Mouse (Mus musculus): Measurements from ENCODE around the gene Lasp1. TPM values are rescaled to one million over a fixed set of nuclear protein-coding genes. Genes with fewer than 3 reads are reported as not detected.

Lasp1 gene
- polyA plus RNA-seq, 1 experiment from 2014 or later, result 30.0 TPM

GRCm38 (mm10) chr11:97799994-97800690 is 1.3 kb downstream of the Lasp1 start:
- ATAC-seq (replicated peaks; ENCODE audit: insufficient number of reproducible peaks, low FRiP score, low TSS enrichment), result peak; percentile 56; the same call in 1 of the 2 replicates
- peak overlapping the region; percentile 79 for H3K9ac ChIP-seq (ENCODE audit: low read depth, low read length)
- H3K4me2 ChIP-seq, result peak overlapping the region; percentile 91
- H3K27me3 ChIP-seq (ENCODE audit: control insufficient read depth, insufficient read depth, low read length), result no peaks in the 10 kb centered on the region
- no peaks in the 10 kb centered on the region; the same call in 1 of the 2 replicates for H3K36me3 ChIP-seq (ENCODE audit: control insufficient read depth, insufficient read depth, low read length)
- H3K27ac ChIP-seq (ENCODE audit: low read depth, low read length), result peak overlapping the region; percentile 93
- no peaks in the 10 kb centered on the region for H3K9me3 ChIP-seq (replicated peaks; ENCODE audit: control insufficient read depth, low read length)
- H3K4me3 ChIP-seq (ENCODE audit: low read depth, low read length), result peak overlapping the region; percentile 82
- H3K4me1 ChIP-seq (ENCODE audit: control insufficient read depth, insufficient read depth, low read length), result peaks cover 38% of the 10 kb centered on the region
- WGBS (ENCODE audit: insufficient replicate concordance), result under 1% methylated on average over 30 of the region's 43 CpGs

GRCm38 (mm10) chr11:97800691-97801408 is 2.0 kb downstream of the Lasp1 start:
- Histone ChIP-seq H3K36me3 (ENCODE audit: control insufficient read depth, insufficient read depth, low read length) (no peaks in the 10 kb centered on the region; the same call in 1 of the 2 replicates), H3K27ac (ENCODE audit: low read depth, low read length) (peak overlapping the region; percentile 93), H3K9ac (ENCODE audit: low read depth, low read length) (peak overlapping the region; percentile 79), H3K27me3 (ENCODE audit: control insufficient read depth, insufficient read depth, low read length) (no peaks in the 10 kb centered on the region), H3K4me1 (ENCODE audit: control insufficient read depth, insufficient read depth, low read length) (peaks cover 45% of the 10 kb centered on the region), H3K4me2 (peak overlapping the region; percentile 91), H3K4me3 (ENCODE audit: low read depth, low read length) (peak overlapping the region; percentile 82), H3K9me3 (replicated peaks; ENCODE audit: control insufficient read depth, low read length) (no peaks in the 10 kb centered on the region)
- WGBS (ENCODE audit: insufficient replicate concordance), result 7% methylated on average over 17 of the region's 17 CpGs
- ATAC-seq (replicated peaks; ENCODE audit: insufficient number of reproducible peaks, low FRiP score, low TSS enrichment), result no peak

DNA sequence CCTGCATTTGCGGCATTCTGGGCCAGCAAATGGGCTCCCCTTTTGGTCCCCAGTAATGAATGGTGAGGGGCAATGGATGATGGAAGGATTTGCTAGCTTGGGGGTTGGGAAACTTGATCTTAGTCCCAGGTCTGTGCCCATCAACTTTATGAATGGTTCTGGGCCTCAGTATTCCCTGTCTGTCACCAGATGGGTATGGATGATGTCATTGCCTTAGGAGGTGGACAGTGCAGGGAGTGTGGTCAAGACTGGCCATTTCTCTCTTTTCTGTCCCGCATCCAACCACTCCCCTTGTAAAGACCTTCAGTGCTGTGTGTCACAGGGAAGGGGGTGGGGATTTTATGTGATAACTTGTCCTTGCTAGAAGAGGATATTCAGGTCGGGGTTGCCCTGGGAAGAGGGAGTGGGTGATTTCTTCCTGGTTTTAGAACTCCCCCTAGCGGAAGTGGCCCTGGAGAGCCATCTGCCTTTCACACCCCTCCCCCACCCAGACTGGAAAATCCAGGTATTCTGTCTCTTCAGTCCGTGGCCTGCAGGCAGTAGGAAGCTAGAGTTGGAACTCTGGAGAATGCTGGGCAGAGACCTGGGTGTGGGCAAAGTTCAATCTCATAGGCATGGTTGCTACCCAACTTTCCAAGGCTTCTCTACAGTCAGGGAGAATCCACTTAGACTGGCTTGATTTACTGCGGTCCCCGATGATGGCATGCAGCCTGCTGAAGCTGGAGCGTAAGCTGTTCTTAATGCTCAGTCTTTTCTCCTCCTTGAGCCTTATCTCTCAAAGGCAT is 2.8 kb downstream of the Lasp1 start:
- peak overlapping the region; percentile 91 for H3K4me2 ChIP-seq
- peaks cover 52% of the 10 kb centered on the region for H3K4me1 ChIP-seq (ENCODE audit: control insufficient read depth, insufficient read depth, low read length)
- no peaks in the 10 kb centered on the region for H3K27me3 ChIP-seq (ENCODE audit: control insufficient read depth, insufficient read depth, low read length)
- peak overlapping the region; percentile 82 for H3K4me3 ChIP-seq (ENCODE audit: low read depth, low read length)
- H3K9me3 ChIP-seq (replicated peaks; ENCODE audit: control insufficient read depth, low read length), result no peaks in the 10 kb centered on the region
- WGBS (ENCODE audit: insufficient replicate concordance), result 22% methylated on average over 8 of the region's 8 CpGs
- no peaks in the 10 kb centered on the region; the same call in 1 of the 2 replicates for H3K36me3 ChIP-seq (ENCODE audit: control insufficient read depth, insufficient read depth, low read length)
- ATAC-seq (replicated peaks; ENCODE audit: insufficient number of reproducible peaks, low FRiP score, low TSS enrichment), result no peak
- peak overlapping the region; percentile 79 for H3K9ac ChIP-seq (ENCODE audit: low read depth, low read length)
- H3K27ac ChIP-seq (ENCODE audit: low read depth, low read length), result peak overlapping the region; percentile 93

DNA sequence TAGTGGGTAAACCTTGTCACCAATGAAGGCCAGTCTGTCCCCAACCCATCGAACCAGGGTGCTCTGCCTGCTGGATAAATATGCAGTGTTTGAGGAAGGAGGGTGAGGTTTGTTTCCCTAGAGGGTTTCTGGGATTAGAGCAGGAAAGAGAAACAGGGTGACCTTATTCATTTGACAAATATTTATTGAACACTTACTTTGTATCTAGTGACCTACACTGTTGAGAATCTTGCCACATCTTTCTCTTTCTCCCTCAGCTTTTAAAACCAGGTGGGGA is 3.3 kb downstream of the Lasp1 start:
- Histone ChIP-seq H3K36me3 (ENCODE audit: control insufficient read depth, insufficient read depth, low read length) (peaks cover 3% of the 10 kb centered on the region; the same call in 1 of the 2 replicates), H3K4me3 (ENCODE audit: low read depth, low read length) (no peak overlapping the region), H3K4me2 (peak overlapping the region; percentile 91; the same call in 1 of the 2 replicates), H3K9ac (ENCODE audit: low read depth, low read length) (0 out of 2 replicates have a peak overlapping the region, but pooled peaks have one; percentile 0), H3K27me3 (ENCODE audit: control insufficient read depth, insufficient read depth, low read length) (no peaks in the 10 kb centered on the region), H3K4me1 (ENCODE audit: control insufficient read depth, insufficient read depth, low read length) (peaks cover 57% of the 10 kb centered on the region), H3K9me3 (replicated peaks; ENCODE audit: control insufficient read depth, low read length) (no peaks in the 10 kb centered on the region), H3K27ac (ENCODE audit: low read depth, low read length) (peak overlapping the region; percentile 7; the same call in 1 of the 2 replicates)
- ATAC-seq (replicated peaks; ENCODE audit: insufficient number of reproducible peaks, low FRiP score, low TSS enrichment), result no peak
- WGBS (ENCODE audit: insufficient replicate concordance), result 23% methylated on average over 1 of the region's 1 CpGs

- Histone ChIP-seq H3K4me1 (ENCODE audit: control insufficient read depth, insufficient read depth, low read length) (peaks cover 60% of the 10 kb centered on the region), H3K9me3 (replicated peaks; ENCODE audit: control insufficient read depth, low read length) (no peaks in the 10 kb centered on the region), H3K4me3 (ENCODE audit: low read depth, low read length) (no peak overlapping the region), H3K27me3 (ENCODE audit: control insufficient read depth, insufficient read depth, low read length) (no peaks in the 10 kb centered on the region), H3K9ac (ENCODE audit: low read depth, low read length) (0 out of 2 replicates have a peak overlapping the region, but pooled peaks have one; percentile 0), H3K27ac (ENCODE audit: low read depth, low read length) (no peak overlapping the region), H3K36me3 (ENCODE audit: control insufficient read depth, insufficient read depth, low read length) (peaks cover 3% of the 10 kb centered on the region; the same call in 1 of the 2 replicates), H3K4me2 (0 out of 2 replicates have a peak overlapping the region, but pooled peaks have one; percentile 91)
- WGBS (ENCODE audit: insufficient replicate concordance), result 56% methylated on average over 6 of the region's 6 CpGs
- ATAC-seq (replicated peaks; ENCODE audit: insufficient number of reproducible peaks, low FRiP score, low TSS enrichment), result no peak
Observed at GRCm38 (mm10) chr11:97802495-97802894, 3.7 kb downstream of the Lasp1 start.

- Histone ChIP-seq H3K4me2 (no peak overlapping the region; the same call in 1 of the 2 replicates), H3K4me3 (ENCODE audit: low read depth, low read length) (no peak overlapping the region), H3K9ac (ENCODE audit: low read depth, low read length) (no peak overlapping the region), H3K27me3 (ENCODE audit: control insufficient read depth, insufficient read depth, low read length) (no peaks in the 10 kb centered on the region), H3K9me3 (replicated peaks; ENCODE audit: control insufficient read depth, low read length) (no peaks in the 10 kb centered on the region), H3K36me3 (ENCODE audit: control insufficient read depth, insufficient read depth, low read length) (peaks cover 3% of the 10 kb centered on the region; the same call in 1 of the 2 replicates), H3K4me1 (ENCODE audit: control insufficient read depth, insufficient read depth, low read length) (peaks cover 68% of the 10 kb centered on the region), H3K27ac (ENCODE audit: low read depth, low read length) (peak overlapping the region; percentile 88)
- no peak for ATAC-seq (replicated peaks; ENCODE audit: insufficient number of reproducible peaks, low FRiP score, low TSS enrichment)
- 51% methylated on average over 5 of the region's 5 CpGs for WGBS (ENCODE audit: insufficient replicate concordance)
Observed at GRCm38 (mm10) chr11:97803847-97804246, 5.0 kb downstream of the Lasp1 start.

DNA sequence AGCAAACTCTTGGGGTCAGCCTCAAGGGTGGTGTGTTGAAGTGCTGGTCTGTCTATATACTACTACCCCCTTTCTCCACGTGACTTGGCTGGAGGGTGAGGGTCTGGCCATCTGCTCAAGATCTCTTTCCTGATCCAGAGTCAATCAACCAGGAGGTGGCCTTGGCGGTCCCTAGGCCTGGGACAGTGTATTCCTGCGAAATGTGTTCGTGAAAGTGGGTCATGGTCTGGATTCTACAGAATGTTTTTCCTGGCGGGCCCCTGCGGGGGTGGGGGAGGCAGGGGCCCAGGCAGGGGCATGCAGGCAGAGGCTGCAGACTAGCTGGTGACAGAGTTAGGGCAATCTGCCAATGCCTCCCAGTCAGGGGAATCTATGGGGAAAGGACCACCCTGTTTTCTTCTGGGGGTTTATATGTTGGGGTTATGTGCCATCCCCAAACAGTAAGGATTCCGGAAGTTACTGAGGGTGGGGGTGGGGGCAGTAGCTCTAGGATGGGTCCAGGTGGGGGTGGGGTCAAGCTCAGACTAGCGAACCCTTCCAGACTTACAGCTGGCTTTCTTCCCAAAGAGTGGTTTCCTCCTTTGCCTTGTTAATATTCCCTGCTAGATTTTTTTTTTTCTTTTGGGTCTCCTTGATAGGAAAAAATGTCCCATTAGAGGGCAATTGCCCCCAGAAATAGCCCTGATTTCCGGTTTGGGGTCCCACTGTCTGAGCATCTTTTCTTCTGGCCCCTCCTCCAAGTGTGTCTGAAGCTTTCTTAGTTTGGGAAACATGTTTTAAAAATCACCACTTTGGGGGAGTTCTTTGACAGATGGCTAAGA is 6.3 kb downstream of the Lasp1 start:
- H3K36me3 ChIP-seq (ENCODE audit: control insufficient read depth, insufficient read depth, low read length), result peaks cover 3% of the 10 kb centered on the region; the same call in 1 of the 2 replicates
- H3K4me1 ChIP-seq (ENCODE audit: control insufficient read depth, insufficient read depth, low read length), result peaks cover 79% of the 10 kb centered on the region
- 0 out of 2 replicates have a peak overlapping the region, but pooled peaks have one; percentile 2 for H3K4me3 ChIP-seq (ENCODE audit: low read depth, low read length)
- H3K27me3 ChIP-seq (ENCODE audit: control insufficient read depth, insufficient read depth, low read length), result no peaks in the 10 kb centered on the region
- H3K9ac ChIP-seq (ENCODE audit: low read depth, low read length), result peak overlapping the region; percentile 56; the same call in 1 of the 2 replicates
- H3K4me2 ChIP-seq, result peak overlapping the region; percentile 70
- H3K27ac ChIP-seq (ENCODE audit: low read depth, low read length), result peak overlapping the region; percentile 88
- WGBS (ENCODE audit: insufficient replicate concordance), result 9% methylated on average over 9 of the region's 9 CpGs
- no peaks in the 10 kb centered on the region for H3K9me3 ChIP-seq (replicated peaks; ENCODE audit: control insufficient read depth, low read length)
- ATAC-seq (replicated peaks; ENCODE audit: insufficient number of reproducible peaks, low FRiP score, low TSS enrichment), result 0 out of 2 replicates have a peak, but pooled peaks have one; percentile 36

Data from heart, embryonic 11.5 days (tissue).